Mouse (Mus musculus) liver, embryonic 13.5 days (tissue): ENCODE data around the gene Lysmd3. TPM values are rescaled to one million over a fixed set of nuclear protein-coding genes. Genes with fewer than 3 reads are reported as not detected.
"Not testable (repeated sequence)": the region's sequence is repeated elsewhere in the genome, so short reads cannot be mapped to it uniquely, and the experiment has no call there.

Source experiments
- ATAC-seq: fragments of 200-750 bp; cut with Nextera tagmentation; 2 replicates; pipeline ENCODE4 v1.8.0; 2017; ENCODE audit warnings: low read depth, mild to moderate bottlenecking, moderate number of reproducible peaks, moderate library complexity
- DNase-seq: peaks from one replicate; pipeline ENCODE4 v3.0.0; 2022
- H3K27ac ChIP-seq: fragments of 300-500 bp; sonication (generic); 2 replicates; pipeline ENCODE4 v1.5.1; 2015; ENCODE audit warnings: moderate library complexity, mild to moderate bottlenecking, inconsistent platforms
- H3K27me3 ChIP-seq: fragments of 300-500 bp; sonication (generic); 2 replicates; pipeline ENCODE4 v1.6.1; 2015; ENCODE audit warnings: mild to moderate bottlenecking, inconsistent platforms
- H3K36me3 ChIP-seq: fragments of 300-500 bp; sonication (generic); 2 replicates; pipeline ENCODE4 v1.6.1; 2015; ENCODE audit warnings: mild to moderate bottlenecking, inconsistent platforms
- H3K4me1 ChIP-seq: fragments of 300-500 bp; sonication (generic); replicated peaks from 2 replicates; pipeline ENCODE4 v1.6.1; 2015; ENCODE audit warnings: inconsistent platforms
- H3K4me2 ChIP-seq: fragments of 300-500 bp; sonication (generic); 2 replicates; pipeline ENCODE4 v1.6.1; 2015; ENCODE audit warnings: inconsistent platforms, mild to moderate bottlenecking, moderate library complexity
- H3K4me3 ChIP-seq: fragments of 300-500 bp; sonication (generic); replicated peaks from 2 replicates; pipeline ENCODE4 v1.5.1; 2015; ENCODE audit warnings: mild to moderate bottlenecking, inconsistent platforms
- H3K9ac ChIP-seq: fragments of 300-500 bp; sonication (generic); 2 replicates; pipeline ENCODE4 v1.6.1; 2015; ENCODE audit warnings: mild to moderate bottlenecking, inconsistent platforms
- H3K9me3 ChIP-seq: fragments of 300-500 bp; sonication (generic); replicated peaks from 2 replicates; pipeline ENCODE4 v1.6.1; 2016; ENCODE audit warnings: inconsistent platforms
- WGBS: fragments of 180-500 bp; shearing (Covaris S2); methylation state at CpG from one replicate; pipeline ENCODE4 v1.1.7; 2015; ENCODE audit not compliant: insufficient replicate concordance; 5-methylcytosine and 5-hydroxymethylcytosine counted together
- polyA plus RNA-seq: library from polyadenylated mRNA; unstranded; fragments of >200 nt; fragmentation: Nextera tagmentation; extraction: Ambion mirVana; gene quantifications from 2 replicates; pipeline ENCODE4 v1.2.1, GENCODE M21; 2015

Gene Lysmd3
- polyA plus RNA-seq, 1 experiment from 2014 or later = 14.5 TPM

- ATAC-seq = peak; percentile 98
- Histone ChIP-seq H3K4me2 (peak overlapping the region; percentile 63), H3K27me3 (no peaks in the 10 kb centered on the region), H3K27ac (peak overlapping the region; percentile 93), H3K4me3 (peak overlapping the region; percentile 29), H3K9ac (peak overlapping the region; percentile 41; the same call in 1 of the 2 replicates), H3K9me3 (no peaks in the 10 kb centered on the region), H3K4me1 (peaks cover 68% of the 10 kb centered on the region), H3K36me3 (no peaks in the 10 kb centered on the region)
- 12% methylated on average over 7 of the region's 7 CpGs for WGBS
- peak; percentile 67 for DNase-seq
These were observed 14.8 kb upstream of the Lysmd3 start for GRCm38 (mm10) chr13:81642491-81643149.

DNA sequence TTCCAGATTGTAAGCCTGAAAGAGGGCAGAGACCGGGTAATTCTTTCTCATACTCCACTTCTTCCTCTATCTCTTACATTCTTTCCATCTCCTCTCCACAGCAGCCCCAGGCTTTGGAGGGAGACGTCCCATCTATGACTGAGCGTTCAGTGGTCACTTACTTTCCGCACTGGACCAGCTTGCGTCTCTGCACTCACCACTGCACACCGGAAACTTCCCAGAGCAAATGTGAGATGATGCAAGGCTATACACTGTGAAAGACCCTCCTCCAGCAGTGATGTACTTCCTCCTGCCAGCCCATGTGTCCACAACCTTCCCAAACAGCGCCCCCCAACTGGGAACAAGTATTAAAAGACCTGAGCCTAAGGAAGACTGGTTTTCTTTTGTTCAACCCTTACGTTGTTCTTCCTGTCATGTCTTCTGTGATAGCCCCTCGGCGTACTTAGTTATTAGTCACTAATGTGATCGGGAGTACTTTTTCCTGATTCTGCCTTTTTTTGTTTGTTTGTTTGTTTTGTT is 13.4 kb upstream of the Lysmd3 start:
- no peak for ATAC-seq
- H3K4me2 ChIP-seq = no peak overlapping the region
- DNase-seq = no peak
- peaks cover 74% of the 10 kb centered on the region for H3K4me1 ChIP-seq
- H3K9me3 ChIP-seq = no peaks in the 10 kb centered on the region
- no peaks in the 10 kb centered on the region for H3K27me3 ChIP-seq
- no peak overlapping the region for H3K4me3 ChIP-seq
- WGBS = 88% methylated on average over 11 of the region's 11 CpGs
- peak overlapping the region; percentile 93; the same call in 1 of the 2 replicates for H3K27ac ChIP-seq
- no peaks in the 10 kb centered on the region for H3K36me3 ChIP-seq
- no peak overlapping the region for H3K9ac ChIP-seq

DNA sequence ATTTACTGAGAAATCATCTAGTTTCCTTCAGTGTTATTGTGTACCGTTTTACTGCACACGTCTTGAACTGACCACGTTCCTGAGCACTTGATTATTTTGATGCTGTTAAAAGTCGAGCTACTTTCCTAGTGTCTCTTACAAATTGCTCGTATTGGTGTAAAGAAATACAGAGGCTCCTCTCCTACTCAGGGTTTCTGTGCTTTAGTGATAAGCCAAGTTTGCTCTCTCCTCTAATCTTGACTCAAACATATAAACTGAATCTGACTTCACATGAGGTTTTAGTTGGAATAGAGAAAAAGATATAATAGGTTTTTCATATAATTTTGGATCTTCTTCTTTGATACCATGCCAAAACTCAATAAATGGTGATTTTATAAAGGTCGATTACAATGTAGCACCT is 11.1 kb upstream of the Lysmd3 start:
- no peaks in the 10 kb centered on the region for H3K27me3 ChIP-seq
- peak; percentile 30; the same call in 1 of the 2 replicates for ATAC-seq
- no peak for DNase-seq
- H3K36me3 ChIP-seq = no peaks in the 10 kb centered on the region
- H3K4me1 ChIP-seq = peaks cover 72% of the 10 kb centered on the region
- no peaks in the 10 kb centered on the region for H3K9me3 ChIP-seq
- peak overlapping the region; percentile 81 for H3K27ac ChIP-seq
- WGBS = 22% methylated on average over 6 of the region's 6 CpGs
- no peak overlapping the region for H3K4me3 ChIP-seq
- no peak overlapping the region for H3K9ac ChIP-seq
- H3K4me2 ChIP-seq = peak overlapping the region; percentile 32; the same call in 1 of the 2 replicates

- H3K9me3 ChIP-seq, H3K4me3 ChIP-seq, H3K36me3 ChIP-seq, DNase-seq, H3K27me3 ChIP-seq: not testable (repeated sequence)
- 11% methylated on average over 5 of the region's 6 CpGs for WGBS
- H3K9ac ChIP-seq = 0 out of 2 replicates have a peak overlapping the region, but pooled peaks have one; percentile 33
- H3K27ac ChIP-seq = peak overlapping the region; percentile 34; the same call in 1 of the 2 replicates
- H3K4me2 ChIP-seq = peak overlapping the region; percentile 45
- ATAC-seq = peak; percentile 58
- H3K4me1 ChIP-seq = peaks cover 45% of the 10 kb centered on the region
These were observed 7.1 kb upstream of the Lysmd3 start for GRCm38 (mm10) chr13:81650382-81650781.

DNA sequence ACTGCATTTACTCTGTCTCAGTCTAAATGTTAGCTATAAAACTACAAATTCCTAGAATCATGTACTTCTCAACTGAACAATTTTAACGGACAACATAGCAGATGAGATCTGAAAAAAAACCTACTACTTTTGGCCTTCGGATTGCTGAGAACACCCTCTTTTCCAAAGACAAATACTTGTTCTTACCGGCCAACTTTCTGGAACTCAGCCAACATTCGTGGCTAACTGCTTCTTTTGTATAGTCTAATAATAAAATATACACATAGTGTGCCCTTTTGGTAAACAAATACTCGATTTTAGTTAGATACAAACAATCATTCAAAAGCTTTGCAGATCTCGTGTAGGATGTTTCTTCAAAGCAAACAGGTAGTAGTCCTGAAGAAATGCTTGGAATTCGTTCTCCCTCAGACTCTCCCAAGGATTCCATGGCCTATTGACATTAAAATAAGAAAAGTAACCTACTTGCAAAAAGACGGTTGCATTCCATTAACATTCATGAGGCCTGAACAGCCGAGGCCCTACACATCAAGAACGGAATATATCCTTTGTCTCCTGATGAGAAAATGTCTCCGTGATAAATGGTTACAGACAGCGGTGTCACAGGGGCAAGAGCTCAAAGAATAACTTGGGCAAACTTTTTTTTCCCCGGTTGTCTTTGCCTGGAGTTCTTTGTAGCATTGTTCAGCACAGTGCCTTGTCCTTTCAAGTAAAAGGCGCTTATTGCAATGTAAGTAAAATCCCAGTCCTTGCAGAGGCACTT is 1.2 kb upstream of the Lysmd3 start:
- Histone ChIP-seq H3K4me3 (peak overlapping the region; percentile 89), H3K9ac (peak overlapping the region; percentile 78), H3K27ac (peak overlapping the region; percentile 94), H3K4me2 (peak overlapping the region; percentile 81), H3K9me3 (no peaks in the 10 kb centered on the region), H3K4me1 (peaks cover 43% of the 10 kb centered on the region), H3K27me3 (no peaks in the 10 kb centered on the region), H3K36me3 (0 out of 2 replicates have a peak, but pooled peaks cover 7% of the 10 kb centered on the region)
- no peak for DNase-seq
- WGBS = 64% methylated on average over 14 of the region's 14 CpGs
- ATAC-seq = no peak

- Histone ChIP-seq H3K9me3 (no peaks in the 10 kb centered on the region), H3K36me3 (peaks cover 12% of the 10 kb centered on the region; the same call in 1 of the 2 replicates), H3K4me3 (peak overlapping the region; percentile 89), H3K4me2 (peak overlapping the region; percentile 81), H3K27me3 (no peaks in the 10 kb centered on the region), H3K27ac (peak overlapping the region; percentile 94), H3K4me1 (peaks cover 47% of the 10 kb centered on the region), H3K9ac (peak overlapping the region; percentile 78)
- 26% methylated on average over 5 of the region's 5 CpGs for WGBS
- ATAC-seq = peak; percentile 77
- no peak for DNase-seq
These were observed 484 bp upstream of the Lysmd3 start for GRCm38 (mm10) chr13:81657008-81657350.

GRCm38 (mm10) chr13:81658053-81658752 is 740 bp downstream of the Lysmd3 start:
- ATAC-seq (no peak), DNase-seq (no peak)

GRCm38 (mm10) chr13:81663566-81664330 is 6.3 kb downstream of the Lysmd3 start:
- Histone ChIP-seq H3K36me3 (peaks cover 57% of the 10 kb centered on the region), H3K4me2 (peak overlapping the region; percentile 48), H3K4me1 (peaks cover 51% of the 10 kb centered on the region), H3K27ac (peak overlapping the region; percentile 74), H3K4me3 (no peak overlapping the region), H3K9ac (peak overlapping the region; percentile 33; the same call in 1 of the 2 replicates), H3K27me3 (no peaks in the 10 kb centered on the region), H3K9me3 (no peaks in the 10 kb centered on the region)
- DNase-seq = peak; percentile 38
- ATAC-seq = peak; percentile 97
- WGBS = 68% methylated on average over 12 of the region's 12 CpGs

More at GRCm38 (mm10) chr13:81658053-81658752, 740 bp downstream of the Lysmd3 start:
- Histone ChIP-seq H3K4me1 (peaks cover 58% of the 10 kb centered on the region), H3K27ac (peak overlapping the region; percentile 94), H3K4me2 (peak overlapping the region; percentile 81), H3K9me3 (no peaks in the 10 kb centered on the region), H3K9ac (peak overlapping the region; percentile 91), H3K27me3 (no peaks in the 10 kb centered on the region), H3K36me3 (peaks cover 12% of the 10 kb centered on the region; the same call in 1 of the 2 replicates), H3K4me3 (peak overlapping the region; percentile 89)
- WGBS = 8% methylated on average over 21 of the region's 21 CpGs

DNA sequence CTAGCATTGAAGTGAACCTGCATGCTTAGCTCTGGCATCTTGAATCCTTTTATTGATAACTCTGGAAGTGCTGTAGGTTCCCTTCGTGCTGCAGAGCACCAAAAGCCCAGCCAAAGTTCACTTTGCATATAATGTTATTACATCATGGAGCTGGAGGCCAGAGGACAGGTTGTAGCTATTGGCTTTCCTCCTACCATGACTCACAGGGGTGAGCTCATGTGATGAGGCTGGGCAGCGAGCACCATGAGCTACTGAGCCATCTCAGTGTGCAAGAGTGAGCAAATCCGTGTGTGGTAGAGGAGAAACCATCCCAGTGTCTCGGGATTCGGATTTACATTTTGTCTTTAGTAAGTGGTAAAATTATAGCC is 6.9 kb downstream of the Lysmd3 start:
- DNase-seq = no peak
- 79% methylated on average over 5 of the region's 5 CpGs for WGBS

DNA sequence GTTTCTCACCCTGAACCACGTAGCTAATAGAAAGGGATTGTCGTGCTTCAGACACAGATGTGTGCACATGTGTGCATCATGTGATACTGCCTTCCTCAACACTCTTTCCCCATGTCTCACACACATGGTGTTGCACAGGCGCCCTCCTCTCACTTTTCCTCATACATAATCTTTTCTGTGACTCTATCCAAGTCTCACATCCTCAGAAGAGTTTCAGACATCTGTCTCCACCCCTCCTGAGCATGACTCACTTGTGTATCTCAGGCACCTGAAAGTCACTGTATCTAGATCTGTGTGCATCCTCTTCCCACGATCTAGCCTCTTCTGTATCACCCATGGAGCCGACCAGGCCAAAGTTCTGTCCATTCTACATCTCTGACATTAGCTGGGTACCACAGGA is 10.2 kb downstream of the Lysmd3 start:
- DNase-seq = no peak
- 74% methylated on average over 5 of the region's 5 CpGs for WGBS

More for the DNA sequence above, 6.9 kb downstream of the Lysmd3 start:
- Histone ChIP-seq H3K4me2 (no peak overlapping the region), H3K4me3 (no peak overlapping the region), H3K9ac (no peak overlapping the region), H3K27me3 (no peaks in the 10 kb centered on the region), H3K9me3 (no peaks in the 10 kb centered on the region), H3K4me1 (peaks cover 45% of the 10 kb centered on the region), H3K27ac (peak overlapping the region; percentile 74), H3K36me3 (peaks cover 63% of the 10 kb centered on the region)
- ATAC-seq = no peak

More for the DNA sequence above, 10.2 kb downstream of the Lysmd3 start:
- no peak overlapping the region for H3K4me2 ChIP-seq
- peaks cover 23% of the 10 kb centered on the region for H3K4me1 ChIP-seq
- no peak overlapping the region for H3K4me3 ChIP-seq
- no peaks in the 10 kb centered on the region for H3K27me3 ChIP-seq
- H3K9ac ChIP-seq = no peak overlapping the region
- no peak overlapping the region for H3K27ac ChIP-seq
- no peak for ATAC-seq
- peaks cover 61% of the 10 kb centered on the region for H3K36me3 ChIP-seq
- no peaks in the 10 kb centered on the region for H3K9me3 ChIP-seq
